Mouse (Mus musculus) heart, adult 2 months (tissue): ENCODE measurements around the gene Aldh1a2.

Experiments used
- CTCF ChIP-seq: fragments of 200-600 bp; IDR thresholded peaks from 2 replicates; pipeline ENCODE4 v1.8.1; 2022; ENCODE audit warnings: antibody characterized with exemption, mild to moderate bottlenecking, moderate library complexity
- POLR2A ChIP-seq: fragments of 200-500 bp; IDR thresholded peaks from 2 replicates; pipeline ENCODE4 v1.6.1; 2011; ENCODE audit warnings: mild to moderate bottlenecking, low read depth, low read length, control low read depth; ENCODE audit not compliant: insufficient read depth

DNA sequence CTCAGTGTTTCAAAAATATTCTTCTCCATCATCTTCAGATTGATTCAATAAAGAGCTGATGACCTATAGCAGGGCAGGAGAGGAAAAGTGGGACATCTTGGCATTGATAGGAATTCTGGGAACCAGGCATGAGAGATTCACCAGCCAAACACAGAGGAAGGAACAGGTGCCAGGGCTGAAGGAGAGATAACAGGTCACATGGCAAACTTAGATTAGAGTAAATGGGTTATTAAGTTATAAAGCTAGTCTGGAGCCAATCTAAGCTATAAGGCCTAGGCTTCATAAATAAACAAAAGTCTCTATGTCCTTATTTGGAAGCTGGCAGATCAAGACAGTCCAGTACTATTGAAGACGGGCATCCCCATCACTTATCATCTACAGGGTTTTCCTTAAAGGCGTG lies 29.8 kb upstream of the Aldh1a2 start:
- no peak for TF ChIP-seq CTCF
- no peak for TF ChIP-seq POLR2A
